8 mouse cellular contexts compared by ENCODE assay signal in genomic region chr2:72298406-72298805, GRCm38 (mm10). TPM values are rescaled to one million over a fixed set of nuclear protein-coding genes. Genes with fewer than 3 reads are reported as not detected.
DNase-seq lines count a peak whose midpoint lies in the region; ATAC-seq and TF ChIP-seq lines count a peak whose summit lies in the region.

No protein-coding gene starts in this region.

- no peaks in the 10 kb centered on the region for H3K79me2 ChIP-seq in MEL (ENCODE audit: control insufficient read depth, insufficient read depth, low read length, poor library complexity)

- TF ChIP-seq EP300 in MEL (IDR thresholded peaks at IDR 0.05; ENCODE audit: low read depth in 1 of 2, low read length in 2 of 2) = no peak

- no peaks in the 10 kb centered on the region for H3K27me3 ChIP-seq in kidney, embryonic 14.5 days (ENCODE audit: control insufficient read depth, insufficient read depth, low read length)
- no peaks in the 10 kb centered on the region for H3K27me3 ChIP-seq in MEL (ENCODE audit: control insufficient read depth in 1 of 2, insufficient read depth in 2 of 2, low read length in 2 of 2)
- no peaks in the 10 kb centered on the region for H3K27me3 ChIP-seq in intestine, postnatal 0 days (replicated peaks; ENCODE audit: control insufficient read depth, insufficient read depth, low read length)
- H3K27me3 ChIP-seq in splenic B cell, adult 2 months (ENCODE audit: control insufficient read depth, insufficient read depth, low read length, poor library complexity, severe bottlenecking) = no peaks in the 10 kb centered on the region

- no peak for ATAC-seq in kidney, embryonic 14.5 days (ENCODE audit: low FRiP score, low TSS enrichment)
- ATAC-seq in intestine, postnatal 0 days = no peak

- peak; percentile 47 to 84 (median 72) for TF ChIP-seq CTCF in MEL (IDR thresholded peaks at IDR 0.05 in 2 of 3, conservative IDR thresholded peaks at IDR 0.05 in 1 of 3; ENCODE audit: control insufficient read depth in 1 of 3, insufficient read depth in 1 of 3, low read depth in 2 of 3, low read length in 3 of 3, poor library complexity in 1 of 3, severe bottlenecking in 1 of 3)
- TF ChIP-seq CTCF in intestine, postnatal 0 days (IDR thresholded peaks at IDR 0.05; ENCODE audit: low read depth) = peak; percentile 81

- H3K27ac ChIP-seq in kidney, embryonic 14.5 days (ENCODE audit: low read depth, low read length) = no peak overlapping the region
- H3K27ac ChIP-seq in MEL (ENCODE audit: control insufficient read depth, low read depth, low read length) = no peak overlapping the region
- no peak overlapping the region for H3K27ac ChIP-seq in intestine, postnatal 0 days (ENCODE audit: low read depth, low read length)

- TF ChIP-seq RAD21 in MEL (IDR thresholded peaks at IDR 0.05; ENCODE audit: low read depth, low read length) = peak; percentile 63

- H3K9me3 ChIP-seq in kidney, embryonic 14.5 days (ENCODE audit: control insufficient read depth, low read length) = no peaks in the 10 kb centered on the region; the same call in 1 of the 2 replicates
- H3K9me3 ChIP-seq in MEL (replicated peaks; ENCODE audit: insufficient read depth, low read length) = no peaks in the 10 kb centered on the region
- H3K9me3 ChIP-seq in intestine, postnatal 0 days (ENCODE audit: control insufficient read depth) = no peaks in the 10 kb centered on the region

- H3K4me3 ChIP-seq in kidney, embryonic 14.5 days (ENCODE audit: low read length) = no peak overlapping the region
- no peak overlapping the region for H3K4me3 ChIP-seq in MEL (ENCODE audit: control insufficient read depth in 1 of 2, insufficient read depth in 1 of 2, low read depth in 2 of 2, low read length in 2 of 2)
- H3K4me3 ChIP-seq in intestine, postnatal 0 days (ENCODE audit: low read depth, low read length) = no peak overlapping the region

- 62% methylated on average over 4 of the region's 4 CpGs for WGBS in kidney, embryonic 14.5 days
- 69% methylated on average over 4 of the region's 4 CpGs for WGBS in intestine, postnatal 0 days

- TF ChIP-seq POLR2A in MEL (IDR thresholded peaks at IDR 0.05; ENCODE audit: control insufficient read depth in 1 of 2, insufficient read depth in 1 of 2, low read depth in 1 of 2, low read length in 2 of 2, poor library complexity in 1 of 2) = no peak

- no peak overlapping the region for H3K9ac ChIP-seq in kidney, embryonic 14.5 days (ENCODE audit: low read depth, low read length)
- H3K9ac ChIP-seq in MEL (ENCODE audit: control insufficient read depth, low read depth, low read length, poor library complexity, severe bottlenecking) = no peak overlapping the region
- H3K9ac ChIP-seq in intestine, postnatal 0 days (ENCODE audit: low read depth, low read length) = no peak overlapping the region

- peak; percentile 46 for DNase-seq in kidney, adult 9 months
- peak; percentile 44 for DNase-seq in MEL (ENCODE audit: low read depth, low spot score)
- DNase-seq in embryo, embryonic 11.5 days (ENCODE audit: low read depth, low spot score) = peak; percentile 19
- DNase-seq in splenic B cell, adult 2 months (ENCODE audit: low read depth, low spot score) = peak; percentile 49
- no peak for DNase-seq in urinary bladder, adult 2 months (ENCODE audit: low spot score)
- no peak for DNase-seq in T-cell, adult 2 months (ENCODE audit: low spot score)

- H3K4me2 ChIP-seq in kidney, embryonic 14.5 days (replicated peaks; ENCODE audit: low read depth, low read length) = no peak overlapping the region
- H3K4me2 ChIP-seq in intestine, postnatal 0 days (replicated peaks; ENCODE audit: low read depth) = no peak overlapping the region

- H3K36me3 ChIP-seq in kidney, embryonic 14.5 days (ENCODE audit: control insufficient read depth, insufficient read depth, low read length) = no peaks in the 10 kb centered on the region; the same call in 1 of the 2 replicates
- no peaks in the 10 kb centered on the region for H3K36me3 ChIP-seq in MEL (ENCODE audit: control insufficient read depth in 1 of 2, insufficient read depth in 2 of 2, low read length in 2 of 2)
- peaks cover 11% of the 10 kb centered on the region; the same call in 1 of the 2 replicates for H3K36me3 ChIP-seq in intestine, postnatal 0 days (ENCODE audit: control insufficient read depth, insufficient read depth)
- H3K36me3 ChIP-seq in splenic B cell, adult 2 months (ENCODE audit: control insufficient read depth, insufficient read depth, low read length, poor library complexity, severe bottlenecking) = no peaks in the 10 kb centered on the region

- H3K4me1 ChIP-seq in kidney, embryonic 14.5 days (ENCODE audit: control insufficient read depth, insufficient read depth, low read length) = 0 out of 2 replicates have a peak, but pooled peaks cover 4% of the 10 kb centered on the region
- no peaks in the 10 kb centered on the region for H3K4me1 ChIP-seq in MEL (ENCODE audit: control insufficient read depth in 1 of 2, insufficient read depth in 2 of 2, low read length in 2 of 2)
- H3K4me1 ChIP-seq in intestine, postnatal 0 days (replicated peaks; ENCODE audit: control insufficient read depth, insufficient read depth, low read length) = no peaks in the 10 kb centered on the region

TF ChIP-seq in MEL, 35 proteins besides CTCF, POLR2A, EP300 and RAD21:
- TF ChIP-seq MYC (IDR thresholded peaks at IDR 0.05; ENCODE audit: low read depth, low read length) = no peak
- no peak for TF ChIP-seq TBP (IDR thresholded peaks at IDR 0.05; ENCODE audit: low read depth, low read length)
- TF ChIP-seq TAL1 (IDR thresholded peaks at IDR 0.05; ENCODE audit: low read length) = no peak
- no peak for TF ChIP-seq GATA1 (IDR thresholded peaks at IDR 0.05; ENCODE audit: low read depth, low read length)
- TF ChIP-seq CHD1 (IDR thresholded peaks at IDR 0.05; ENCODE audit: low read depth, low read length) = no peak
- TF ChIP-seq ELF1 (IDR thresholded peaks at IDR 0.05; ENCODE audit: low read depth, low read length) = no peak
- TF ChIP-seq ZC3H11A (IDR thresholded peaks at IDR 0.05; ENCODE audit: low read depth, low read length) = peak; percentile 14; the same call in 1 of the 2 replicates
- TF ChIP-seq SMC3 (IDR thresholded peaks at IDR 0.05; ENCODE audit: low read depth, low read length) = peak; percentile 63
- no peak for TF ChIP-seq NELFE (IDR thresholded peaks at IDR 0.05; ENCODE audit: low read depth, low read length)
- TF ChIP-seq USF2 (IDR thresholded peaks at IDR 0.05; ENCODE audit: borderline replicate concordance in 1 of 2, insufficient read depth in 1 of 2, low read depth in 1 of 2, low read length in 2 of 2) = no peak
- TF ChIP-seq RCOR1 (IDR thresholded peaks at IDR 0.05; ENCODE audit: low read depth, low read length) = no peak
- no peak for TF ChIP-seq TCF12 (IDR thresholded peaks at IDR 0.05; ENCODE audit: low read depth, low read length)
- no peak for TF ChIP-seq ETS1 (IDR thresholded peaks at IDR 0.05; ENCODE audit: low read depth, low read length)

RNA-seq across cellular contexts. Expression of gene Map3k20, which starts 13.0 kb away (rescaled TPM):
- 9.8 and 15.7 TPM in 2 replicates for polyA plus RNA-seq in kidney, embryonic 14.5 days (2014; fragmentation: Nextera tagmentation; extraction: Ambion mirVana)
- 7.4 and 7.7 TPM in 2 replicates for total RNA-seq in MEL (2012; rRNA removed)
- 1 to 10 TPM in 1 of 2 experiments, not detected in 1; 9.6 TPM for polyA plus RNA-seq in MEL (2012; ENCODE audit: insufficient read depth in 1 of 2, insufficient read length in 2 of 2, low read depth in 1 of 2, low replicate concordance in 2 of 2, missing spikeins in 1 of 2)
- polyA plus RNA-seq in intestine, postnatal 0 days (2015; fragmentation: Nextera tagmentation; extraction: Ambion mirVana) = 9.0 and 9.6 TPM in 2 replicates
- 54.3 and 84.8 TPM in 2 replicates for polyA plus RNA-seq in urinary bladder, adult 2 months (2012; rRNA removed)

Comparison
In these comparisons a context has a peak if more than half of its experiments do, and no peak if none do; other contexts are left out.
1. DNase-seq: peak in kidney, adult 9 months (single experiment), MEL (single experiment), embryo, embryonic 11.5 days (single experiment) and splenic B cell, adult 2 months (single experiment); none in urinary bladder, adult 2 months (single experiment) and T-cell, adult 2 months (single experiment).